Mouse (Mus musculus) layer of hippocampus, adult 9-11 months (tissue): ENCODE data around the gene Ccdc188.
"Not testable (repeated sequence)": the region's sequence is repeated elsewhere in the genome, so short reads cannot be mapped to it uniquely, and the experiment has no call there.

Source experiments
- DNase-seq: peaks from one replicate; pipeline ENCODE4 v3.0.0; 2022

Ccdc188 gene

DNA sequence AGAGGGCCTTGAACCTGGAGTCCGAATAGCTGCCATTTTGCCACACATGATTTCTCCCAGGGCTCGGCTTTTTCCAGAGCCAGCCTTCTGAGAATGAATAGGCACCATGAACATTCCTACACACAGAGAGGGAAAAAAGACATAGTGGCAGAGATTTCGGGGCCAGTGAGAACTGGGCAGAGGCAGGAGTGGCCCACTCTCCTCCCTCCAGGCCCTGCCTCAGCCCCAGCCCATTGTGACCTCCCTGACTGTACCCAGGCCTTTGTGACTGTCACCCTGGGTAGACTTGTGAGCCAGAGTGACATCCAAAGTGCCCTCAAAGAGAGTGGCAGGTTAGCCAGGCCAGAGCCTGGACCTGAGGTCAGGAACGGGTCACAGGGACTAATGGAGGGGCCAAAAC, at the start of gene Ccdc188:
TSS of gene Ccdc188 (plus strand) at position 301 of the 400 bp plus-strand sequence.
- no peak for DNase-seq

DNA sequence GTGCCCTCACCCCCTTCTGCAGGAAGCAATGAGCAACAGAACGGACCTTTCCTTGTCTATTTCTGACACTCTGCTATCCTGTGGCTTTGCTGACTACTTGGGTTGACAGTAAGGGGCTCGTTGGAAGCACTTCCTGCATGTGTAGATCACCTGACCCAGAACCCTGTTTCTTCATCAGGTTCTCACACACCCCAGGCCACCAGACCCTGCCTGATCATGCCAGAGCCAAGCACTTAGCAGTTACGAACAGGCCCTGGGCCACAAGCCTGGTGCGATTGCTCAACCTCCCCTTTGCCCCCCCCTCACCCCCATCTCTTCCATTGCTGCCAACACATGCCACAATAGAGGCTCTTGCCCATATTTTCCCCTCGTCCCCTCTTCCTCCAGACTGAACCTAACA, 48.5 kb upstream of the Ccdc188 start:
- DNase-seq = no peak

DNA sequence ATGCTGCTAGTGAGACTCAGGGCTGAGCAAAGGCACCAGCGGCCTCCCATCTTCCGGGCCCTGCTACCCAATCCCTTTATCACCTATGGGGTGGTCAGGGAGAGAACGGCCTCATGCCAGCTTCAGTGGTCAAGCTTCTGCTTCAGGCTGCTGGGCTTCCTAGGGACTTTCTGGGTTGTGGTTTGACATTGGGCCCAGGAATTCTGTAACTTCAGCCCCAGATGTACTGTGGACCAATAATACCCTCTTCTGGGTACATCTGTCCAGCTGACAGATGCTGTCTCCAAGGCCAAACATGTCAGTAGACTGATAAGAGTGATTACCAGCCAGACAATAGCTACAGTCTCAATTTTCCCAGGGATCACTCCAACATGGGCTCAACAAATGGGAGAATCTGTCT, 47.9 kb upstream of the Ccdc188 start:
- DNase-seq = no peak

DNA sequence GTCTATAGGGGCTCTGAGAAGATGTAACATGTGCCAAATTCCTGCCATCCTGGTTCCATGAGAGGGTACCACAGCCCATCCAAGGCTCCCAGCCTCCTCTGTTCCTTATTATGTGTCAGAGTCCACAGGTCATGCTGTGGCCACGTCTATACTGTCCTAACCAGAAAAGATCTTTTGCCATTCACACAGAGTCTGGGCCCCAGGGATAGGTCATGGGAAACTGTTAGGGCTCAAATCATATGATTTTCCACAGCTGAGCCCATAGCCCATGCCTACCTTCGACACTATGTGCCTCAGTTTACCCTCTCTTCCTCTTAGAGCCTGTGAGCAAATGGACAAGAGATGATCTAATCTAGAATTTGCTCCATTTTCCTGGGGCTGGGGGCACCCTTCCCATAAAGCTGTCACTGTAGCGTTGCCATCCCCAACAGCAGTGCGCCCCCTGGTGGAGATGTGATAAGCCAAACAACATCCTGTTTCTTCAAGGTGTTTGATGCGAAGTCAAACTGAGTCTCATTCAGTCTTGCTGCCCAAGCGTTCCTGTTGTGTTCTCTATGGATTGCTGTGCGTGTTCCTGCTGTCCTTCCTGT, 45.3 kb upstream of the Ccdc188 start:
- peak; percentile 70 for DNase-seq

DNA sequence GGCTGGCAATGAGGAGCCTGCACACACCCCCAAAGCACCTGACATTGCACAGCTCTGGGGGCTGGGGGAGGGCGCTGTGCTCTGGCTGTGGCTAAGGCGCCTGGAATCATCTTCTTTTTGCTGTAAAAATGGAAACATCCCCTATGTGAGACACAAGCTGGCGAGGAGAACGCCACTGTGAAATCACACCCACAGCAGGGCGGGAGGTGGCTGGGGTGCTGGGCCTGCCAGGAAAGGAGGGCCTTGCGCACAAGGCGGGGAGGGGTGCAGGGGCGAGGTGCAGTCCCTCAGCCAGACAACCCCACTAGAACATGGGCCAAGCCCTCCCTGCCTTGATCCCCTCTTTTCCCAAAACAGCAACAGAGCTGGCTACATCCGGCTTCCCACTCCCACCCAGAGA, 44.4 kb upstream of the Ccdc188 start:
- peak; percentile 83 for DNase-seq

DNA sequence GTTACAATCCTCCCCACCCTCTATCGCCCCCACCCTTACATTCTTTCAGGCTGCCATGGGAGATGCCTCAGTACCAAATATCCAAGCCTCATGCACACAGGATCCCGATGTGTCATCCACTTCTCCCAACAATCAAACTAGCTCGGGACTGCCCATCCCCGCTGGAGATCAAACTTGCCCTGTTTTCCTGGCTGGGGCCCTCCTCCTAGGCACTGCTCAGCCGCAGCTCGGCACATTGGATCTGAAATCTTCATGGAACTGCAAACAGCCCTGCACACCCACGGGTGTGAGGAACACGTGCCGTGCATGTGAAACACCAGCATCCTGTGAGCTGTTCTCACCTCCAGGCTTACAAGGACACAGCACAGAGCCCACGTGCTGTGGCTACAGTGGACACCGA, 43.9 kb upstream of the Ccdc188 start:
- DNase-seq = peak; percentile 72

DNA sequence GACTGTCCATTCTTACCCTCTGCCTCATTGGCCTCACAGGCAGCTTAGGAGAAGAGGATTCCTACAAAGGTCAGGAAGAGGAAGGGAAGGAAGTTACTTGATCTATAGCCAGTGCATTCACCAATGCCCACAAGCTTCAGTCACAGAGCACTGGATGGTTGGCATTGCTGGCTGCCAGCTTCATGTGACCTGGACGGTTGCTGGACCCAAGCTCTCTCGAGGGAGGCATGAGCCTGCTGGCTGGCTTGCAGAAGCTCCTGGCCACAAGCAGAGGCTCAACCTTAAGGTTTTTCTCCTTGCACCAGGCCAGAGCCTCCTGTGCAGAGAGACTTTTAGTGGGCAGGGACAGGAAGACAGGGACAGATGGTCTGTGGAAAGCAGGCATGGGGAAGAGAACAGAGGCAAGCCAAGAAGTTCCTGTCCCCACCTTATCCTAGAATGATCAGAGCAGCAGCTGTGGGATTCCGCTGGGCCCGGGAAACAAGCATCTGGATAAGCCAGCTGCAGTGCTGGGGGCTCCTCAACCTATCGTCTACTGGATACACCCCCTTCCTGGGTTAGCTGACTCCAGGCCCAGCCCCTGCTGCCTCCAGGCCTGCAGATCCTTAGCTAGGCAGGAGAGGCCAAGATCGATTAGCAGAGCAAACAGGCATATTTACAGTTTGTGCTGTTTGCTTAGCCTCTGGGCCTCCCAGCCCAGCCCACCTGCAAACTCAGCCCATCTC, 41.7 kb upstream of the Ccdc188 start:
- no peak for DNase-seq

DNA sequence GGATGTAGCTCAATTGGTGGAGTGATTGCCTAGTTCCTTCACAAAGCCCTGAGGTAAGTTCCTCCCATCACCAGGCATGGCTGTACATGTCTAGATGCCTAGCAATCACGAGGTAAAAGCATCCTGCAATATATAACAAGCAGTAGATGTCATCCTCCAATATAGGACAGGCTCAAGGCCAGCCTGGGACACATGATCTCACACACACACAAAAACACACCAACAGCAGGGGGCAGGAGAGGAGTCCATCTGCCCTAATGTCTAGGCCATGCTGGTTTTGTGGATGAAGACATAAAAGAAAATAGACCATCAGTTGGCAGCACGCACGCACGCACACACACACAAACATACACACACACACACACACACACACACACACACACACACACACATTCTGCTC, 40.9 kb upstream of the Ccdc188 start:
- no peak for DNase-seq

DNA sequence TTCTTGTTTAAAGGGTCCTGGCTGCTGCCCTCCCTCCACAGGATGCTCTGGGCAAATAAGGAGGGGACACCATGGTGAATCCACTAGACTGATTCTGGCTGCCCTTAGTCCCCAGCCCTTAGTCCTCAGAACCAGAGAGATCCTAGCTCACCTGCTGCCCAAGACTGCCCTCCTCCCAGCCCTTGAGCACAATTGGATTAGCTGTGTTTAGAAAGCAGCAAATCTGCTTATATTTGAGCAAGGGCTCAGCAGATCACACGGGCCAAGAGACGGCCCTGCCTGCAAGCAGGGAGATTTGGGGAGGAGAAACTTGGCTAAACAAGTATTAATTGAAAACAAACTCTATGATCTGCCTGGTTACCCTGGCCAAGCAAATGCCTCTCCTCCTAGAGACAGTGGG, 38.1 kb upstream of the Ccdc188 start:
- DNase-seq = no peak

DNA sequence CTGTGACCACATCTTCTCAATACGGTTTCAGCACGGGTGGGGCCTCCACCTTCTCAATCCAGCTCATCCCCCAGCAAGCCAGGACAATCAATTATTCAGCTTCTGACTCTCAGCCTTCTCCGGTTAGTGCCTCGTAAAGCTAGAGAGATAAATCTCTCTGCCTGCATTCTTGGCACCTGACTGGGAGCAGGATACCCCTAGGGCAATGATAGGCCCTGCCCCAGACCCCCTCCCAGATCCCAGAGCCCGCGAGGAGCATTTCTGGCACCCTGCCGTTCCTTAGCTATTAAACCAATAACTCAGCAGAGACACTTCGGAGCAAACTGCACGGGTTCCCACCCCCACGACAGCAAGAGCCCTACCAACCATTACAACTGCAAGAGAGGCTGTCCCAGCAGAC, 36.3 kb upstream of the Ccdc188 start:
- DNase-seq = no peak

DNA sequence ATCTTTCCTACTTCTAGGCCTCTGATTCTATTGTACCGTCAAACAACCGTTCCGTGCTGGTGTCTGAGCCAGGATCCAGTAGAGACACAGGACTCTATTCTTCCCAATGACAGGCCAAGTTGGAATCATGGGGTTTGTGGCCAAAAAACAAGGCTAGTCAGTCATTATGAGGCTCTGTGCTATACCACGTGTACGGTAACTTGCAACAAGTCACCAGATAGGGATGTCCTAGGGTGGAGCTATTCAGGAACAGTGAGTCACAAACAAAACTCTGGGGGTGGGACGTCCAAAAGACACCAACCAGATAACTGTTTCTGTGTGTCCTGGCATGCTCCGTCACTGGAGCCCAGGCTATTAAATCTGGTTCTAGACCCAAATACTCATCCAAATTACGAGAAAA, 34.9 kb upstream of the Ccdc188 start:
- no peak for DNase-seq

DNA sequence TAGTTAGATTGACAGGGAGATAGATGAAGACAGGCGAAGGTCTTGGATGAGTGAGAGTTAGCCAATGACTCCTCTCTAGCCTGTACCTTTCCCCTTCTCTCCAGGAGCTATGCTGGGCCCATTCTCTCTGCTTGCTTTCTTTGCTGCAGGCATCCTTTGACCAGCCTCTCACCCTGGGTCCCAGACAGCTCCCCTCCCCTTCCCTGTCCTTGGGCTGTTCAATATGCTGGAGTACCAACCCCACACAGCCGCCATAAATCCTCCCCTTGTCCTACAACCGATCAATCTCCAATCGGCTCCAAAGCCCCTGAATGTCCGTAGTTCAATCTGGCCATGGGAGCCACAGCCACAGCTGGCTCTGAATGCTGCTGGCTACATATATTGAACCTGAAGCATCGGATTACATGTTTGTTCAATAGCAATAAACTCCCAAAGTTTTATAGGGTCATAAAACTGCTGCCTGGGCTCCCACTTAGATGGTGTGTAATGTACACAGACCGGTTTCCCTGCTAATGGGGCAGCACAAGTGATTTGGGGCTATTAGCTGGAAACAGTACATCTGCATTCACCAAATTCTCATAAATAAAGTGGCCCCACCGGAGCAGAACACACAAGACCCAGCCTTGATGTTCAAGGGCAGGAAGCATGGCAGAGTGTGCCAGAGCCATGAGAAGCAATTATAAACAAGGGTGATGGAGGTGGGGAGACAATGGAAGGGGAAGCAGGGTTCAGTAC, 31.8 kb upstream of the Ccdc188 start:
- DNase-seq = no peak

DNA sequence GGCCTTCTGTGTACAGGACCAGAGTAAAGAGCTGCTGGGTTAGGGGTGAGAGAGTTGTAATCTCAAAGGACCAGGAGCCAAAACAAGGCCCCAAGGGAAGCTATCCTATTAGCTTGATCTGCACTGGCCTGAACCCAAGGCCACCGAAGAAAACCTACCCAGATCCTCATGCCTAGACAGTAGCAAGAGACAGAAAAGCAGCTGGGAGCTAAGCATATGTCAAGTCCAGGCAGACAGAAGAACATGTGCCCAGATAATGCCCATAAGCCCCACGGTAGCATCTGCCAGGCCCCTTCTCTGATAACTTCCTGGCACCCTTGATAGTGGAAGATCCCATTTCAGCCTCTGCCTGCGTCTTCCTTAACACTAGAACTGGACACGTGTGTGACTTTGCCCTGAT, 30.9 kb upstream of the Ccdc188 start:
- DNase-seq = no peak

DNA sequence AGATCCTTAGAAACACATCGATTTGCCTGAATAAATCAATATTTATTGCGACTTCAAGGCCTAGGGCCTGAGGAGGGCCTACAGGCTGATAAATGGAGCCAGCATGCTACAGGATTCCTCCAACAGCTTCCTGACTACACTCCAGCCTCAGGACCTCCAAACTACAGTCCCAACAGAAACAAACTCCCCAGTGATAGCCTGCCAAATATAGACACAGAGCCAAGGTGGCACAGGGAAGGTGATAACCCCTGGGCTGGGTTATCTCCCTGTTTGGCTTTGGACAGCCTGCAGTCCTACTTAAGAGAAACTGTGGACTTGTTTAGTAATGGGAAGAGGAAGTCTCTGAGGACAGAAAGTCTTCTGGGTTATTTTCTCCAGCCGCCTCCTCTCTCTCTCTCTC, 30.5 kb upstream of the Ccdc188 start:
- no peak for DNase-seq

DNA sequence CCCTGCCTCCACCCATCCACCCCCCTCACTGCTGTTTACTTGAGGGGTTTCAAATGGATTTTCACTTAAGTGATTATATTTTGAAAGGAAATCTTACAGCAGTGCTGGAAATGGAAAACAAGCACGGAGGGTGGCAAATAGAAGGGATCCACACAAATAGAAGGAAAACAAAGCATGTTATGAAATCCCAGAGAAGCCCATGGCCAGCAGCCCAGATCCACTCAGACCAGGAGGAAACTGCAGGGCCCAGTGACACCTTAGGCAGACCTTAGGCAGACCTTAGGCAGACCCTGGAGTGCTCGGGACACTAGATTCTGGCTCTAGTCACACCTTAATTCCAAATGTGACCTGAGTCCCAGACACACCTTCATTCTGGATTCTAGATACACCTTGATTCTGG, 26.7 kb upstream of the Ccdc188 start:
- DNase-seq = no peak

DNA sequence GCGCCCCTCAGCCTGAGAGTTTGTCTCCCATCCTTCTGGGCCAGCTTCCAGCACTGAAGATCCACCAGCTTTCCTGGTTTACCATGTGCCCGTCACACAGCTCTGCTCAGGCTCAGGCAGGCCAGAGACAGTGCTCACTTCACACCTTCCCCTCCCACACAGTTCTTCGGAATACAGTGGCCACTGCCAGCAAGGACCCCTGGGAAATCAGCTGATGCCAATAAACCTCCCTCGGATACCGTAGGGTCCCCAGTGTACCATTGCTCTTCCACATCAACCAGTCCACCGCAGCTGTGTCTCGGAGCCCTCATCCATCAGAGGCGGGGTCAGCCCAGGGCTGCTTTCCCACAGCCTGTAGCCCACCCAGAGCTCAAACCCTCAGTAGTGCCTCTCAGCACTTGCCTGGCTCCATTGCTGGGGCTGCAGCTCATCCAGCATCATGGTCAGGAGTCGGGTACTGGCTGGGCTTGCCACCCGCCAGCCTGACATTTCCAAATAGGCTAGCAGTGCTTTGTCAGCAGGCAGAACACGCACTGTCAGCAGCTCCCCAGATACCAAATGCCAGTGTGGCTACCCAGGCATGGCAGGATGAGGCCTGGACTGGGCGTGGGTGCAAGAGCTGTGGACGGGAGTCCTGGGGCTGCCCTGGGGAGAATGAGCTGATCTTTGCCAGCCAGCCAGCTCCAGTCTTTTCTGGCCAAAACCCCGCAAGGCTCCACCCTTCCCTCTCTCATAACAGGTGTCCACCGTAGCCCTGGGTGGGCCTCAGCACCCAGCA, 23.3 kb upstream of the Ccdc188 start:
- DNase-seq = peak; percentile 55

DNA sequence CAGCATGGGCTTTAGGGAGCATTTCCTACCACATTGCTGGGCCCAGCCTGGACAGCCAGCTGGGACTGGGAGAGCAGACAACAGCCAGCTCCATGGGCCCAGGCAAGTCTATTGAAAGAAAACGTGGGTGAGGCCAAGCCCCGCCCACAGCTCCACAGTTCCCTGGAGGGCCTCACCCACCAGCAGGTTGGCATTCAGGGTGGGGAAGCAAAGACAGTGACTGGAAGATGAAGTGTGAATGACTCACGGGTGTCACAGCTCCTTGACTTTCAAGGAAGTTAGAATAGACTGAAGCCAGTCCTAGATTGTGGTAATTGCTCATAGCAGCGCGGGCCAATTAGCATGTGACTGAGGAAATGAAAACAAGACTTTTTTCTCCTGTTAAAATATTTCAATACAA, 22.6 kb upstream of the Ccdc188 start:
- peak; percentile 75 for DNase-seq

DNA sequence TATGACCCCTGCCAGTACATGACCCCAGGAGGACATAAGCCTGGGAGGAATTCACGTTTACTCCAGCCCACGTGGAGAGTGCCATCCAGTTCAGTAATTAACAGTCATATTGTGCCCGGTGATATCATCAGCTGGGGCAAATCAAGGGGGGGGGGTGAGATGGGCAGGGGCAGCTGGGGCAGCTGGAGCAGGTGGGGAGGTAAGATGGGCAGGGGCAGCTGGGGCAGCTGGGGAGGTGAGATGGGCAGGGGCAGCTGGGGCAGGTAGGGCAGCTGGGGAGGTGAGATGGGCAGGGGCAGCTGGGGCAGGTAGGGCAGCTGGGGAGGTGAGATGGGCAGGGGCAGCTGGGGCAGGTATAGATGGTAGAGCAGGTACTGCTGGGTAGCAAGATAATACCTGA, 22.1 kb upstream of the Ccdc188 start:
- DNase-seq = not testable (repeated sequence)

DNA sequence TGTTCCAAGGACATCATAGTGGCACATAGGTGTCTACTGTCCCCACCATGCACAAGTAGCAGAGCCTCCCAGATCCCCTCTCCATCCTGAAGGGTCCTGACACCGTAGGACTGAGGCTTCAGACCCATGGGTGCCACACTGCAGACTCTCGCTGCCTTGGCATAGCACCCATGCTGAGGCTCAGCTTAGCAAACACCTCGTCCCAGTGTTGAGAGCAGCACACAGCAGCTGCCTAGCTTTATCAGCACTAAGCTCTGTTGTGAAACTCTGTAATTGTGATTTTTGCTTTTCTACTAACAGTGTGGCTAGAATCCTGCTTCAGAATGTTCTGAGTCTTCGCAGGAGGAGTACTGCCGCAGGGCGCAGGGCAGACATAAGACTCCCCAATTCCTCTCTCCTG, 19.8 kb upstream of the Ccdc188 start:
- DNase-seq = no peak

DNA sequence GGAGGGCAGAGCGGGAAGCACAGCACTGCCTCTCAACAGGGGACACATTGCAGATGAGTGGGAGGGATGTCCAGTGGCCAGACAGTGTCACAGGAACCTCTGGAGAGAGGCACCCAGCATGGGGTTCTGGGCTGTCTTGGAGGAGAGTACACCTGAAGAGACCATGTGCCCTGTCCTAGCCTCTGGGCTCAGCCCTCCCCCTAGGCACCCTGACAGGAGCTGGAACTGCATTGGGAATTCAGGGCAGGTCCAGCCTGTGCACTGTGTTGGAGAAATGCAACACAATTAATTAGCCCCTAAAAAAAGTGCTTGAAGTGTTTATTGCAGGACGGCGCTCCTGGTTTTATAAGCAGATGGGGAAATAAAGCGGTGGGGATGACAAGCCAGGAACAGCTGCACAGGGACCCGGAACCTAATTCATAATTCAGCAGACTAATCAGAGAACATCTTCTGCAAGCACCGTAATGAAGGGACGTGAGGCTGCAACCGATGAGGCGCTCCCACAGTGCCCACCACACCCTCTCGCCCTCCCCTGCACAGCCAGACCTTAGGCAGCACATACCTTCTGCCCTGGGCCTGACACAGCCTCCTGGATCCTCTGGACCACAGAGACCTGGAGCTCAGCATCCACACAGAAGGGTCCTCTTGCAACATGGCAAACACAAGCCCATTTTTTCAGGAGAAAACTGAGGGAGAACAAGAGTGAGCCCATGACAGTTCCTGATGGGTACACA, 19.1 kb upstream of the Ccdc188 start:
- DNase-seq = no peak

DNA sequence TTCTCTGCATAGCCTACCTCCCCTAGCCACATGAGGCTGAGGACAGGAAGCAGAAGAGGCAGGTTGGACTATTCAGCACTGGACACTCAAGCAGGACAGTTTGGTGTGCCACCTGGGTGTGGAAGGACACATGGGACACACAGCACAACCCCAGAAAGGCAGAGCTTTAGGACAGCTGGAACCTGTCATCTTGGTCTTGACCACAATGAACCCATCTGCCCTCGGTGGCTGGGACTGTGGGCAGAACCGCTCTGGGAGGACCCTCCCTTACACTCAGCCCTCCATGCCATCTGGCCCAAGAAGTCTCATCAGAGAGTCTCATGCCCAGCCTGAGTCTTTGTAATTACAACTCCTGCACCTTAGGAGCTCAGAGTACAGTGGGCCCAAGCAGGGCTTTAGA, 17.6 kb upstream of the Ccdc188 start:
- DNase-seq = no peak

DNA sequence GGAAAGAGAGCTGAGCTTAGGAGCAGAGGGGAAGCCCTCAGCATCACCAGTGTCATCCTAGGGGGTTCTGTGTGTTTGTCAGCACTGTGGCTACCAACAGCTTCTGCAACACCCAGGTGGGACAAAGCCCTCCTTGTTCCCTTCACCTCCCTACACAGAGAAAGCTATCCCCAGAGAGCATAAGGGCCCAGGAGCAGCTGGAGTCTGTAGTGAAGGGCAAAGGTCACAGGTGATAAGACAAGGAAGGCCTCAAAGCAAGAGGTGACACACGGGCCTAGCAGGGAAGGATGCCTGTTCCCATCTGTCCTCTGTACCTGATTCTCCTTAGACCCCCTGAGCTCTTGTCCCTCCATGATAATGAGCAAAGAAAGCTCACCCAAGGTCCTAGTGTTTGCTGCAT, 16.1 kb upstream of the Ccdc188 start:
- no peak for DNase-seq

DNA sequence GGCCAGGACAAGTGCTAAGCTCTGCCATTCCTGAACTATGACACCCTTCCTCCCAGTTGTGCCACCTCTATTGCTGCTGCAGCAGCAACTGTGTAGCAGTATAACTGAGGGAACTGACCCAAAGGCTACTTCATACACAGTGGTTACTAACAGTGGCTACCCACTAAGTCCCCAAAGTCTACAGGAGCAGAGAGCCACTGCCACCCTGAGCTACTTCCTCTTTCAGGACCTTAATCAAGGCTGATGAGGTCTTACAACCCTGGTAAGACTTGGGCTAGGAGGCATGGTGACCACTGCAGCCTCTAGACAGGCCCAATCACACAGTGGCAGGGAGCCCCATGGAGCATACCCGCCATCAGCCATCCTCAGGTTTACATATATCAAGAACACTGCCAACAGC, 15.6 kb upstream of the Ccdc188 start:
- DNase-seq = no peak
